Mouse (Mus musculus) cerebellum, adult 2 months (tissue): ENCODE measurements around the gene Tmem114.

Source experiments
- CTCF ChIP-seq: fragments of 200-500 bp; IDR thresholded peaks from 2 replicates; pipeline ENCODE4 v1.5.1; 2011; ENCODE audit warnings: low read depth, mild to moderate bottlenecking, control low read depth, low read length, moderate library complexity, borderline replicate concordance; ENCODE audit not compliant: insufficient read depth
- POLR2A ChIP-seq: fragments of 200-500 bp; IDR thresholded peaks from 2 replicates; pipeline ENCODE4 v1.6.1; 2011; ENCODE audit warnings: low read length, control low read depth, borderline replicate concordance; ENCODE audit not compliant: insufficient read depth

GRCm38 (mm10) chr16:8385679-8386078, 39.3 kb downstream of the Tmem114 start:
- TF ChIP-seq POLR2A (no peak), CTCF (no peak)
